ENCODE assay signal across 8 mouse cellular contexts in genomic region chr13:37508385-37509351, GRCm38 (mm10).
DNase-seq lines count a peak whose midpoint lies in the region; ATAC-seq and TF ChIP-seq lines count a peak whose summit lies in the region.

No protein-coding gene starts in this region.

- no peak for TF ChIP-seq CTCF in bone marrow, adult 2 months (IDR thresholded peaks at IDR 0.05; ENCODE audit: control insufficient read depth, insufficient read depth, low read length)

- H3K4me3 ChIP-seq in bone marrow, adult 2 months (replicated peaks; ENCODE audit: control insufficient read depth, low read depth, low read length), result no peak overlapping the region

- 36% methylated on average over 19 of the region's 19 CpGs for WGBS in bone marrow, adult 2 months

- ATAC-seq in megakaryocyte-erythroid progenitor cell, adult 5-6 weeks (replicated peaks; ENCODE audit: low FRiP score, low TSS enrichment, poor library complexity, severe bottlenecking), result peak; percentile 17; the same call in 1 of the 2 replicates
- ATAC-seq in erythroblast, adult 5-6 weeks (replicated peaks; ENCODE audit: low FRiP score, poor library complexity, severe bottlenecking), result no peak

- H3K4me1 ChIP-seq in bone marrow, adult 2 months (ENCODE audit: control insufficient read depth, insufficient read depth, low read length), result peaks cover 6% of the 10 kb centered on the region; the same call in 1 of the 2 replicates

- H3K27ac ChIP-seq in bone marrow, adult 2 months (ENCODE audit: control insufficient read depth, insufficient read depth, low read depth, low read length, poor library complexity), result peak overlapping the region; percentile 43

- intact Hi-C loops in gastrocnemius, postnatal 14 days (cut with DNase I; ENCODE audit: low total_unique reads), result no loop called here
- intact Hi-C loops in heart, postnatal 10 days (cut with DNase I), result no loop called here

- peak; percentile 36 for DNase-seq in gastrocnemius, postnatal 14 days
- no peak for DNase-seq in gastrocnemius, adult 8-10 months (ENCODE audit: low spot score in 2 of 2)
- peak; percentile 44 to 57 for DNase-seq in heart, postnatal 10 days
- peak; percentile 70 to 77 for DNase-seq in kidney, postnatal 36 days
- DNase-seq in frontal cortex, postnatal 10 days (ENCODE audit: low spot score in 2 of 2), result no peak

- TF ChIP-seq POLR2A in bone marrow, adult 2 months (IDR thresholded peaks at IDR 0.05; ENCODE audit: borderline replicate concordance, control insufficient read depth, low read depth, low read length), result no peak

Comparison
In these comparisons a context has a peak if more than half of its experiments do, and no peak if none do; other contexts are left out.
1. DNase-seq: peak in gastrocnemius, postnatal 14 days (single experiment), heart, postnatal 10 days (2 of 2) and kidney, postnatal 36 days (2 of 2); none in gastrocnemius, adult 8-10 months (0 of 2) and frontal cortex, postnatal 10 days (0 of 2).